Mouse (Mus musculus): ENCODE results near the gene Chil1. TPM values are rescaled to one million over a fixed set of nuclear protein-coding genes. Genes with fewer than 3 reads are reported as not detected.

Gene Chil1
- polyA plus RNA-seq, 1 experiment from 2014 or later = 19.9 TPM

DNA sequence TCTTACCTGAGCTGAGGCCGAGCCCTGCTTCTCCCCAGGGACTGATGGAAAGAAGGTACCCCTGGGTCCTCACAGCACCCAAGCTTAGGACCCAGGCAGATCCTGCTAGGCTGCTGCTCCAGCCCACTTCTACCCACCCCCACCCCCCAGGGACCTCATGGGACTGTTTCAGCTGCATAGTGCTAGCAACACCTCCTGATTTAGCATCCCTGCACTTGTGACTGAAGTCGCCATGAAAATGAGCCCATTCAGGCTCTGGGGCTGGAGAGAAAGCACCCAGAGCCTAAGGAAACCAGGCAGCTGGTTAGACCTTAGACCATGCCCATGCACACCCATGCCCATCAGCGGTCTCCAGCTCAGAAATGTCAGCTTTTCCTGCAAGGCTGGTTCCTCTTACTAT, 36.0 kb downstream of the Chil1 start:
- Histone ChIP-seq H3K9me3 (replicated peaks; ENCODE audit: control insufficient read depth, low read length) (no peaks in the 10 kb centered on the region), H3K36me3 (ENCODE audit: control insufficient read depth, insufficient read depth) (no peaks in the 10 kb centered on the region), H3K4me3 (ENCODE audit: low read depth, low read length) (no peak overlapping the region), H3K9ac (ENCODE audit: low read depth, low read length) (no peak overlapping the region), H3K27ac (ENCODE audit: low read length) (no peak overlapping the region), H3K4me2 (ENCODE audit: low read depth, low read length) (no peak overlapping the region), H3K27me3 (ENCODE audit: control insufficient read depth, insufficient read depth, low read depth, low read length) (no peaks in the 10 kb centered on the region), H3K4me1 (ENCODE audit: control insufficient read depth, low read depth, low read length) (peaks cover 2% of the 10 kb centered on the region)
- 50% methylated on average over 3 of the region's 3 CpGs for WGBS (ENCODE audit: insufficient replicate concordance)
- no peak for ATAC-seq (ENCODE audit: low read depth)

DNA sequence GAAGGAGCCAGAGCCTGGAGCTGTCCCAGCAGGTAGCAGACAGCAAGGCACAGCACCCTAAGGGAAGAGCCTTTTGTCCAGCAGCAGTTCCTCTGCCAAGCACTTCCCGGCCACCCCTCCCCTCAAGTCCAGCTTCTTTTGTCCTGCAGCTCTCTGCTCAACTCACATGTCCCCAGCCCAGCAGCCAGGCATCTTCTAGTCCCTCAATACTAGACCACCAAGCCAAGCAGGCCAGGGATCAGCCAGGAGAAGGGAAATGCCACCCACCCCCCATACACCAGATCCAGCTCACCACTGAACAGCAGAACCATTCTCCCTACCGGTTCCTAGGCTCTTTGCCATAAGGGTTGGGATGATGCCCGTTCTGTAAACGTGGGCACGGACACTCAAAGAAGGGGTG, 37.6 kb downstream of the Chil1 start:
- H3K9me3 ChIP-seq (replicated peaks; ENCODE audit: control insufficient read depth, low read length) = no peaks in the 10 kb centered on the region
- no peak overlapping the region for H3K27ac ChIP-seq (ENCODE audit: low read length)
- ATAC-seq (ENCODE audit: low read depth) = no peak
- H3K4me3 ChIP-seq (ENCODE audit: low read depth, low read length) = no peak overlapping the region
- H3K27me3 ChIP-seq (ENCODE audit: control insufficient read depth, insufficient read depth, low read depth, low read length) = no peaks in the 10 kb centered on the region
- H3K4me1 ChIP-seq (ENCODE audit: control insufficient read depth, low read depth, low read length) = no peaks in the 10 kb centered on the region; the same call in 1 of the 2 replicates
- WGBS (ENCODE audit: insufficient replicate concordance) = 66% methylated on average over 5 of the region's 5 CpGs
- no peak overlapping the region for H3K9ac ChIP-seq (ENCODE audit: low read depth, low read length)
- H3K36me3 ChIP-seq (ENCODE audit: control insufficient read depth, insufficient read depth) = no peaks in the 10 kb centered on the region
- no peak overlapping the region for H3K4me2 ChIP-seq (ENCODE audit: low read depth, low read length)

DNA sequence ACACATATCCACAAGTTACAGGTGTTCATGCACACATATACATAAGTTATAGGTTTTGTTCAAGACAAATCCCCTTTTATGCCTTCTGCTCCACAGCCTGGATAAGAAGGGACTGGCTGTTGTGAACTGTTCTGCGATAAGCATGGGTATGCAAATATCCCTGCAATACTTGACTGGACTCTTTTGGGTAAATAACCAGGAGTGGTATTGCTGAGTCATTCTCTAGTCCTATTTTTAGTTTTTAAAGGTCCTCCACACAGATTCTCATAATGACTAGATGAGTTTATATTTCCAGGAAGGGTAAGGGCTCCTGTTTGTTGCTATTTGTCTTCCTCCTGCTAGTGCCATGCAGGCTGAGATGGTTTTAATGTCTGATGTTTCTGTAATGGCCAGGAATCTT, 39.2 kb downstream of the Chil1 start:
- H3K4me1 ChIP-seq (ENCODE audit: control insufficient read depth, low read depth, low read length) = no peaks in the 10 kb centered on the region; the same call in 1 of the 2 replicates
- H3K27me3 ChIP-seq (ENCODE audit: control insufficient read depth, insufficient read depth, low read depth, low read length) = no peaks in the 10 kb centered on the region
- H3K36me3 ChIP-seq (ENCODE audit: control insufficient read depth, insufficient read depth) = no peaks in the 10 kb centered on the region
- H3K4me3 ChIP-seq (ENCODE audit: low read depth, low read length) = no peak overlapping the region
- H3K27ac ChIP-seq (ENCODE audit: low read length) = no peak overlapping the region
- no peak overlapping the region for H3K4me2 ChIP-seq (ENCODE audit: low read depth, low read length)
- WGBS (ENCODE audit: insufficient replicate concordance) = 40% methylated on average over 1 of the region's 1 CpGs
- H3K9me3 ChIP-seq (replicated peaks; ENCODE audit: control insufficient read depth, low read length) = no peaks in the 10 kb centered on the region
- ATAC-seq (ENCODE audit: low read depth) = no peak
- H3K9ac ChIP-seq (ENCODE audit: low read depth, low read length) = no peak overlapping the region

DNA sequence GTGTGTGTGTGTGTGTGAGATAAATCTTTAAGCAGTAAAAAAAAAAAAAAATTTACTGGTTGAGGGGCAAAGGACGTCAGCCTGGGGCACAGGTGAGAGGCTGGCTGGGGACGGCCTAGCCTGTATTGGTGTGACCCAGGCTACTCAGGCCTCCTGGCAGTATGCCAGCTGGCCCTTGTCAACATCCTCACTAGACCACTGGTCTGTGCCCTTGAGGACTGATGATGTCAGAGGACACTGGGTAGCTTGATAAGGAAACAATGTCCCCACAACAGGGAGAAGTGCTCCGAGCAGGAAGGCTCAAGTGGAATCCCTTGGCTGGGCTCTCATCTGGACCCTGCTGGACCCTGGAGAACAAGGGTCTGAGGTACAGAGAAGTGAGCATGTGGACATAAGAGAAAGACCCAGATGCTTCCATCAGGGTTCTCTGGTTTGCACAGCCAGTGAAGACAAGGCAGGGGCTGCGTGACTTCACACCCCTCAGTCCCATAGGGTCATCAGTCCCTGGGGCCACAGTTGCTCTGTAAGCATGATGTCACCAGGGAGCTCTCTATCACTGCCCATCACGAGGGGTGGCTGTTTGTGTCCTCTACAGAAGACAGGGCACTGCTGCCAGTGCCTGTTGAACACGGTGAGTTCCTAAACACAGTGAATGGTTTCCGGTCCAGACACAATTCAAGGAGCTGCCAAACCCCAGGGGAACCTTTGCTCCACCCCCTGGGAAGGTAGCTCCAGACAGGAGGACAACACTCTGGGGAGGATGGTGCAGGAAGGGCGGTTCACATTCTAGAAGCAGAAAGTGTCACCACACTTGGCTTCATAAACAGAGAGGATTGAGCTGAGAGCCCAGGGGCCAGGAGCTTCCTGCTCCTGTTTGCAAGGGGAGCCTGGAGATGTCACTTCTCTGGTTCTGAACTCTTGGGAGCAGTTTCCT, 40.4 kb downstream of the Chil1 start:
- no peaks in the 10 kb centered on the region for H3K27me3 ChIP-seq (ENCODE audit: control insufficient read depth, insufficient read depth, low read depth, low read length)
- no peak overlapping the region for H3K4me3 ChIP-seq (ENCODE audit: low read depth, low read length)
- ATAC-seq (ENCODE audit: low read depth) = peak; percentile 89
- no peak overlapping the region for H3K4me2 ChIP-seq (ENCODE audit: low read depth, low read length)
- WGBS (ENCODE audit: insufficient replicate concordance) = 31% methylated on average over 8 of the region's 8 CpGs
- H3K9me3 ChIP-seq (replicated peaks; ENCODE audit: control insufficient read depth, low read length) = no peaks in the 10 kb centered on the region
- H3K4me1 ChIP-seq (ENCODE audit: control insufficient read depth, low read depth, low read length) = no peaks in the 10 kb centered on the region; the same call in 1 of the 2 replicates
- H3K9ac ChIP-seq (ENCODE audit: low read depth, low read length) = no peak overlapping the region
- no peaks in the 10 kb centered on the region for H3K36me3 ChIP-seq (ENCODE audit: control insufficient read depth, insufficient read depth)
- 0 out of 2 replicates have a peak overlapping the region, but pooled peaks have one; percentile 2 for H3K27ac ChIP-seq (ENCODE audit: low read length)

DNA sequence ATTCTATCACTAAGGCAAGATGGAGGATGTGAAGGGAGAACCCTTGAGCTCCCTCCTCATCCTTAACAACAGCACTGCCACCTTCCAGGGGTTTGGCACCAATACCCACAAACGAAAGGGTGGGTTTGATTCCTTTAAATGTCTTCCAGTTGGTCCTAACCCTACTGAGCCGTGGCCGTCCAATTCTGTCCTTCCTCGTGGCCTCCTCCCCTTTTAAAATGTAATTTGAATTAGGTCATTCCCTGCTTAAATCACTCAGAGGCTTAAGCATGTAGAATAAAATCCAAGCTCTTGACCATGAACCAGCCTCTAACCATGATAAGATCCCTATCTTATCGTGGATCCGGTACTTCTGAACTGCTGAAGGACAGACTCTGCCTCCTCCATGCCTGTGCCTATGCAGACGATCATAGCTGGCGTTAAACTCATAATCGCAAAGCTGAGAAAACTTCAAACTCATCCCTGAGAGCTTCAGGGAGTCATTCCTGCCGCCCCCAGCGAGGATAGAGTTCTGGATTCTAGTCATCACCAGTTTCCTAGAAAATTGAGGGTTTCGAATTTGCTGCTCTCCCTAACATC, 42.8 kb downstream of the Chil1 start:
- Histone ChIP-seq H3K4me2 (ENCODE audit: low read depth, low read length) (no peak overlapping the region), H3K27me3 (ENCODE audit: control insufficient read depth, insufficient read depth, low read depth, low read length) (no peaks in the 10 kb centered on the region), H3K4me3 (ENCODE audit: low read depth, low read length) (no peak overlapping the region), H3K27ac (ENCODE audit: low read length) (no peak overlapping the region), H3K9me3 (replicated peaks; ENCODE audit: control insufficient read depth, low read length) (no peaks in the 10 kb centered on the region), H3K36me3 (ENCODE audit: control insufficient read depth, insufficient read depth) (no peaks in the 10 kb centered on the region), H3K4me1 (ENCODE audit: control insufficient read depth, low read depth, low read length) (no peaks in the 10 kb centered on the region; the same call in 1 of the 2 replicates), H3K9ac (ENCODE audit: low read depth, low read length) (no peak overlapping the region)
- 59% methylated on average over 12 of the region's 12 CpGs for WGBS (ENCODE audit: insufficient replicate concordance)
- no peak for ATAC-seq (ENCODE audit: low read depth)

DNA sequence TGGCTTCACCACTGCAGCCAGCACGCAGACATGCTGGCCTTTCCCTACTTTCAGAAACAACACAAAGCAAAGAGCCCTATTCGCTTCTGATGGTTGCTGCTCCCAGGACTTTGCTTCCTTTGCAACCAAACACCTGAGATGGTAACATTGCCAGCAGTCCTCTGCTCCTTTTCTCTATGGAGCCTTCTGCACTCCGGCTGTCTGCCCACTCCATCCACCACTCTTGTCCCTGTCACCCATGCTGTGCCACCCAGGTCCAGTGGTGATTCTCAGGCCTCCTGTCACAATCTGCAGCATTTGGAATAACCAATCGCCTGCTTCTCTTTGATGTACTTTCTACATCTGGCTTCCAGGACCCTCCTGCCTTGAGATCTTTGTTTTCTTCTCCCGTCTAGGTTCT, 43.4 kb downstream of the Chil1 start:
- H3K4me2 ChIP-seq (ENCODE audit: low read depth, low read length) = no peak overlapping the region
- no peaks in the 10 kb centered on the region for H3K27me3 ChIP-seq (ENCODE audit: control insufficient read depth, insufficient read depth, low read depth, low read length)
- 60% methylated on average over 5 of the region's 5 CpGs for WGBS (ENCODE audit: insufficient replicate concordance)
- H3K4me3 ChIP-seq (ENCODE audit: low read depth, low read length) = no peak overlapping the region
- no peaks in the 10 kb centered on the region; the same call in 1 of the 2 replicates for H3K4me1 ChIP-seq (ENCODE audit: control insufficient read depth, low read depth, low read length)
- no peaks in the 10 kb centered on the region for H3K9me3 ChIP-seq (replicated peaks; ENCODE audit: control insufficient read depth, low read length)
- H3K9ac ChIP-seq (ENCODE audit: low read depth, low read length) = no peak overlapping the region
- no peak for ATAC-seq (ENCODE audit: low read depth)
- no peak overlapping the region for H3K27ac ChIP-seq (ENCODE audit: low read length)
- no peaks in the 10 kb centered on the region for H3K36me3 ChIP-seq (ENCODE audit: control insufficient read depth, insufficient read depth)

DNA sequence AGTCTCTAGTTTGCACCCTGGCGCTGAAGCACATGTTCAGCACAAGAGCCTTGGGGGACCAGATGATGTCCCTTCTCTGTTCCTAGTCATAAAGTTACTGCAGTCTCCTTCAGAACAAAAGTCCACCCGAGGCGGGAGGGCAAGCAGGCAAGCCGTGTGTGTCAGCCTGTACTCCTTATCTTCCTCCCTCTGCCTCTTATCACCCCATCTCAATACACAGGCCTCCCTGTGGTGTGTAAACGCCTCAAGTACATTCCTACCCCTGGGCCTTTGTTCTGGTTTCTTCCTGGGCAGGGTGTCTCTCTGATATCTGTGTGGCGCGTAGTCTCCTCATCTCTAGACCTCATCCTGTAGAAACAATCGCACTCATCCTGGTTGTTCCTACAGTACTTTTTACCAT, 44.8 kb downstream of the Chil1 start:
- H3K9ac ChIP-seq (ENCODE audit: low read depth, low read length) = no peak overlapping the region
- 37% methylated on average over 8 of the region's 8 CpGs for WGBS (ENCODE audit: insufficient replicate concordance)
- no peak for ATAC-seq (ENCODE audit: low read depth)
- H3K4me1 ChIP-seq (ENCODE audit: control insufficient read depth, low read depth, low read length) = no peaks in the 10 kb centered on the region; the same call in 1 of the 2 replicates
- H3K36me3 ChIP-seq (ENCODE audit: control insufficient read depth, insufficient read depth) = no peaks in the 10 kb centered on the region
- H3K27ac ChIP-seq (ENCODE audit: low read length) = no peak overlapping the region
- H3K4me3 ChIP-seq (ENCODE audit: low read depth, low read length) = no peak overlapping the region
- no peaks in the 10 kb centered on the region for H3K9me3 ChIP-seq (replicated peaks; ENCODE audit: control insufficient read depth, low read length)
- no peak overlapping the region for H3K4me2 ChIP-seq (ENCODE audit: low read depth, low read length)
- H3K27me3 ChIP-seq (ENCODE audit: control insufficient read depth, insufficient read depth, low read depth, low read length) = no peaks in the 10 kb centered on the region

DNA sequence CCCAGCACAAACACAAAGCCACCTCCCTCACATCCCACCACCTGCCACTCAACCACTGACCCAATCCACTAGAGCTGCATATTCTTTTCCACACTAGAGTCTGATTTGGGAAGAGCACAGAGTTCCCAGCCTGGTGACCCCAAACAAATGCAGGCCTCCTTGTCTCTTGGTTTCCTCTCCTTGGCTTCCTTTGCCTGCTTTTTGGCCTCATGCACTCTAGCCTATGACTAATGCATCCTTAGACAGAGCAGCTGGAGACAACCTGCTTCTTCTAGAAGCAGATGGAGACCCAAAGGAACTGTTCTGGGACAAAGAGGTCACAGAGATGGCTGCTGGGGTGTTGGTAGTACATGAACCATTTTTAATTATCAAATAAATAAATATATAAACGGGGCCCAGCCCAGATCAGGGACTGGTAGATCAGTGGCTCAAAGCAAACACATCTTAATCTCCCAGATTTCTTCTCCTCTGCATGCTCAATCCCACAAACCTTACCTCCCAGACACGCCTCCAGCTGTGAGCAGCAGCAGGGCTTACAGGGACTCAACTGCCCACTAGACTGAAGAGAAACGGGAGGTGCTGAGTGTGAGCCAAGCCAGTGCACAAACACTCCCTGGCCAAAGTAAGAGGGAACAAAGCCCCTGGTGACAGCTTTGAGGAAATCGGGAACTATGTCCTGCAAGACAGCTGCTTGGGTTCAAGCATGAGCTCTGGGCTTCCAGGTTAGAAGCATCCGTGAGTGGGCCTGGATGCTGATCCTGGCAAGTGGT, 48.0 kb downstream of the Chil1 start:
- Histone ChIP-seq H3K27me3 (ENCODE audit: control insufficient read depth, insufficient read depth, low read depth, low read length) (peaks cover 17% of the 10 kb centered on the region), H3K9me3 (replicated peaks; ENCODE audit: control insufficient read depth, low read length) (no peaks in the 10 kb centered on the region), H3K4me1 (ENCODE audit: control insufficient read depth, low read depth, low read length) (no peaks in the 10 kb centered on the region), H3K9ac (ENCODE audit: low read depth, low read length) (no peak overlapping the region), H3K36me3 (ENCODE audit: control insufficient read depth, insufficient read depth) (no peaks in the 10 kb centered on the region), H3K4me2 (ENCODE audit: low read depth, low read length) (no peak overlapping the region), H3K4me3 (ENCODE audit: low read depth, low read length) (no peak overlapping the region), H3K27ac (ENCODE audit: low read length) (no peak overlapping the region)
- ATAC-seq (ENCODE audit: low read depth) = no peak
- WGBS (ENCODE audit: insufficient replicate concordance) = 62% methylated on average over 5 of the region's 5 CpGs
